Mouse (Mus musculus) layer of hippocampus, adult 18-20 months (tissue): ENCODE data around the gene Gm49388. TPM values are rescaled to one million over a fixed set of nuclear protein-coding genes. Genes with fewer than 3 reads are reported as not detected.
A peak's percentile ranks its signal among the peaks of the same experiment; 100 is the strongest.

Source experiments
- DNase-seq, 2 experiments: peaks; one replicate each; pipeline ENCODE4 v3.0.0; 2022; ENCODE audit warnings: low spot score in 2 of 2
- total RNA-seq, 2 experiments: library from RNA; stranded (reverse); gene quantifications; 2 replicates each; pipeline ENCODE4 v1.2.3; 2021

The Gm49388 gene
- total RNA-seq, 2 experiments from 2014 or later: 4.1 to 5.2 TPM

DNA sequence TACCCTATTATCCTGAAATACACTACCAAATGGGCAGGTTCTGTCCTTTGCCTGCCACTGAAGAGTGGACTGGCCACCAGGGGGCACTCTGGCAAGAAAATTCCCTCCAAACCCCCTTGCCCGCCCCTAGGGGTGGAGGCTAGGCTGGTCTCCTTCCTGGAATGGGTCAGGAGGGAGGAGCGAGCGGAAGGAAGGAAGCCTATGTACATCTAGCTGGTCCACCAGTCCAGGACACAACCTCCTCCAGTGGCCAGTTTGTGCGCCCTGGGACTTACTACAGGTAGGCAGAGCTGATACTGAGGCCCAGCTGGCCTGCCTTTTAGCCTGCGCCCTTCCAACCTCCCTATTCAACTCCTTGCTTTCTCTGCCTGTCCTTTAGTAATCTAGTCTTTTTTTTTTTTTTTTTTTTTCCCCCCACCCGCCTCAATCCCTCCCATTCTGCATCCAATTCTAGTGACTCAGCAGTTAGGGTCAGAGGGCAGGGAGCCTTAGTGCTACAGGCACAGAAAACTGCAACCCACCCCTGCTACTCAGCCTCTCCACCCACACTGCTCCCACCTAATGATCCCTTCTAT lies 15.1 kb downstream of the Gm49388 start, which contains the start of gene Hsd3b7:
Hsd3b7 (plus strand) TSS at position 170 of the 575 bp plus-strand sequence.
- peak; percentile 86 to 89 for DNase-seq

DNA sequence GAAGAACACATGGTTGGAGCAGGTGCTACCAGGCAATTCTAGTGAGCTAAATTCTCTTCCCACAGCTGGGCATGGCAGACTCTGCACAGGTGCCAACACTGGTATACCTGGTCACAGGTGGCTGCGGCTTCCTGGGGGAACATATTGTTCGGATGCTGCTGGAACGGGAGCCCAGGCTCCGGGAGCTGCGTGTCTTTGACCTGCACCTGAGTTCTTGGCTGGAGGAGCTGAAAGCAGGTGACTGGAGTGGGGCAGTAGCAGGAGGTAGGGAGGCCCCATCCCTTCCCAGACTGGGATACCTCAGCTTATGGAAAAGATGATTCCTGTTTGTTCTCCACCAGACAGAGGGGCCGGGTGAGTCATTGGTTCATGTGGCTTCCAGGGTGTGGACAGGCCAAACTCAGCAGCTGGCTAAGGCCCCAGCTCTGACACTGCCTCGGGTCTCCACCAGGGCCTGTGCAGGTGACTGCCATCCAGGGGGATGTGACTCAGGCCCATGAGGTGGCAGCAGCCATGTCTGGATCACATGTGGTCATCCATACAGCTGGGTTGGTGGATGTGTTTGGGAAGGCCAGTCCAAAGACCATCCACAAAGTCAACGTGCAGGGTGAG lies 15.7 kb downstream of the Gm49388 start:
- peak in 1 of 2 experiments; percentile 51 for DNase-seq

DNA sequence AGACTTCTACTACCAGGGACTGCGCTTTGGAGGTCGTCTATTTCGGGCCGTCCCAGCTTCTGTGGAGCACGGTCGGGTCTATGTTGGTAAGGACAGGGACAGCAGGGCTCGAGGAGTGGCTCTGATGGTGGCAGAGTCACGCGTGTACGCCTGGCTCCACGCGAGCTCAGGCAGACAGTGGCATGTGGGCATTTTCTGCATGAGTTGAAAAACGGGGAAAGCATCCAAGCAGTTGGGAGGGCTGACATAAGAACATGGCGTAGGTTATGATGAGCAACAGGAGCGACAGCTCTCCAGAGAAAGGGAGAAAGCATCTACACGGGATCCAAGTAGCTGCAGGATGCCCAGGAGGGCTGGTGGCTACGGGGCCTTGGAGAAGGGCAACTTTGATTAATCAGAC lies 16.9 kb downstream of the Gm49388 start:
- DNase-seq: peak in 1 of 2 experiments; percentile 66

DNA sequence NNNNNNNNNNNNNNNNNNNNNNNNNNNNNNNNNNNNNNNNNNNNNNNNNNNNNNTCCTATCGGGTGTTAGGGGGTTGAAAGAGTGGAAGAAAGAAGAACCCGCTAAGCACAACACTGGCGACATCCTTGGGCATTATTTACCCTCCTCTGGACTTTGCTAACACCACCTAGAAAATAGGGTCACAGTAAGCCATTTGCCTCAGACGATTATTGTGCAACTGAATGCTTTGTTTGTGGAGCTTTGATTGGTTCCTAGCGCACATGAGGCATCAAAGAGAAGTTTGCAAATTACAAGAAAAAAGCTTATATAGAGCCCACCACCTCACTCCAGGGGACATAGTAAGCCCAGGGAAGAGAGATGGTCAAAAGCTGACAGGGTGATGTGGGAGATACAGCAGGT lies 23.4 kb downstream of the Gm49388 start:
- DNase-seq: no peak

DNA sequence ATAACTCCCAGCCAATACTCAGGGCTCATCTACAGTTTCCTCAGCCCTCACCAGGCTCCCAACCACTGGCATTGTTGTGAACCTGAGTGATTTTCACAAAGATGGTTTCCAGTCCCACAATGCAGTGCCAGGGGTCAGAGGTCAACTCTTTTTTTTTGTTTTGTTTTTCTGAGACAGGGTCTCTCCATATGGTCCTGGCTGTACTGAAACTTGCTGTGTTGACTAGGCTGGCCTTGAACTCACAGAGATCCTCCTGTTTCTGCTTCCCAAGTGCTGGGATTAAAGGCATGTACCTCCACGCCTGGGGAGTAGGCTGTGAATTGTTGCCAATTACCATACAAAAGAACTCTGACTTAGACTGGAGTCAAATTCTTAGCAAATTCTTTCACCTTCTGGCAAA lies 24.4 kb downstream of the Gm49388 start:
- DNase-seq: no peak

DNA sequence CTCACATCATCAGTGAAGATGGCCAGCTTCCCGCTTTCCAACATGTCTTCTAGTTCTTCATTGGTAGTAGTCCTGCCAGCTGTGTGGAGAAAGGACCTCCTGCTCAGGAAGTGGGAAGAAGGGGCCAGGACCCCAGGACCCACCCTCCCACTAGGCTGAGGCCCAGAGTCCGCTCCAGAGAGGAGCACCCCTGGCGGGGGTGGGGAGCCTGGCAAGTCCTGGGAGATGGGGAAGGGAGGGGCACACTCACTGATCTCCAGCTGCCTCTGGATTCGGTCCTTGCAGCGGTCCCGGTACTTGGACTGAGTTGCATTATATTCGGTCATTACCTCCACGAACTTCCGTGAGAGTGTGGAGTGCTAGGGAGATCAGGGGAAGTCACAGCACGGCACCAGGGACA lies 25.2 kb downstream of the Gm49388 start:
- no peak for DNase-seq

DNA sequence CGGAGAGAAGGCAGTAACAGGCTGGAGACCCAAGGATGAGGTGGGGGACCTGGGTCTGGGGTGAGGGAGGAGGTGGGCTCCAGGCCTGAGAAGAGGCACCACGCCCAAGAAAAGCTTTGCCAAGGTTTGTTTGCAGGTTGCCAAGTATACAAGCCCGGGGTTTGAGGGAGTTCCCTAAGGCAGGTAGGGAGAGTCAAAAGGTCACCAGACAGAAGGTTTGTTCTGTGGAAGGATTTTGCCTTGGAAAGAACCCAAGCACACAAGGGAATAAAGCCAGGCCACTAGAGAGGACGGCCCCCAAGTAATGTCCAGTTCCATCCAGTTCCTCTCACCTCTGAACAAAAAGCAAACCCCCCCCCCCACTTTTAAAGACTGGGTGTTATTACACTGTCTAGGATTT lies 25.8 kb downstream of the Gm49388 start:
- DNase-seq: no peak

DNA sequence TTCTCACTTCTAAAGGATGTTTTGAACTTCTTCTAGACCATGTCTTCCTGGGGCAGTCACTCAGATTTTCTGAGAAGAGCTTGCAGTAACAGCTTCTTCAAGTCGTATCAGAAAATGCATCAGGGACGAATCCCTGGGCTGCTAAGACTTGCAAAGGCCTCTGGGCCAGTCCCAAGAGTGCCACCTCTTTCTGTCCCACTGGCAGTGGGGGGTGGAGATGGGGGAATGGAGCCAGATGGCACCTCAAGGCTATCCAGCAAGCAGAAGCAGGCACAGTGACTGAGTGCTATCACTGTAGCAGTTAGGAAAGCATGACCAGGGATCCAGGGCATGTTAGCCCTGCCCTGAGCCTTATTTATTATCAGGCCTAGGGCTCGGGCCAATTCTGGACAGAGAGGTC lies 26.9 kb downstream of the Gm49388 start:
- no peak for DNase-seq

DNA sequence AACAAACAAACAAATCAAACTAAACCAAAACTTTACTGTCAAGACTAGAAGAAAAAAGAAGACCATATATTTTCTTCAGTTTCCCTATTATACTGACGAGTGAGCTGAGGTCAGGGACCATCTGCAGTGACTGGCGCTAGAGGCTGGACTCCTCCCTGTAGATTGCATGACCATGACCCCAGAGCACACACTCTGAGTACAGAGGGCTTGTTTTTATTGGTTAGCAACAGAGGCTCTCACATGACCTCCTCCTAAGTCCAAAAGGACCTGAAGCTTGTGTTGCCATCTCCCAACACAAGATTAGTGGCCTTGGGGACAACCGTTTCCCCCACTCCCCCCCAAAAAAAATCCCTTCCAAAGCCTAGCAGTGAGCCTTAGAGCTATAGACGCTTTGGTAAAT lies 28.4 kb downstream of the Gm49388 start:
- no peak for DNase-seq

DNA sequence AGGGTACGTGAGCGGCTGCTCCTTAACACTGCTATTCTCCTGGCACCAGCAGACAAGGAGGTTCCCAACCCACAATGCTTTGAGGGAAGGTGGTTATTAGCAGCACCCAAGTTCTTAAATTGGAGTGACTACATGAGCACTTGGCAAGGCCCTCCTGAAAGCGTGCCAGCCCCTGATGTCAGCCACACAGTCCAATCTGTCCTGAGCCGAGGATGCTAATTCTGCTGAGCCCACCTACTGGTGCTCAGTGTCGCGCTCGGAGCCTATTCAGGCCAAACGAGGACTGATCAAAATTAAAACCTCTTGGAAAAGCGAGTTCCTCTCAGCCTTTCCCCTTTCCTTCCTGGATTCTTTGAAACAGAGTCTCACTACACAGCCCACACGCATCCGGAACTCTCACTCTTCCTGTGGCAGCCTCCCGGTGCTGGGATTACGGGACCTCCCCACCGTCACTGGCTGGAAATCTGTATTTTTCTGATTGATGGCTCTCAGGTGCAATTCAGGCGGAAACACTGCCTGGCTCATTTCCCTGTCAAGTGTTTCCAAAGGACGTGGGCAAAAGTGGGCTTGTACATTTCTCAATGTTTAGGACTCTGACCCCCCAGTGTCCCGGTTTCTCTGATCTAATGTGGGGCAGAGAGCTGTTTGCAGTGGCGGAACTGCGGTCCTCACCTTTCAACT lies 29.0 kb downstream of the Gm49388 start:
- peak; percentile 77 to 91 for DNase-seq

DNA sequence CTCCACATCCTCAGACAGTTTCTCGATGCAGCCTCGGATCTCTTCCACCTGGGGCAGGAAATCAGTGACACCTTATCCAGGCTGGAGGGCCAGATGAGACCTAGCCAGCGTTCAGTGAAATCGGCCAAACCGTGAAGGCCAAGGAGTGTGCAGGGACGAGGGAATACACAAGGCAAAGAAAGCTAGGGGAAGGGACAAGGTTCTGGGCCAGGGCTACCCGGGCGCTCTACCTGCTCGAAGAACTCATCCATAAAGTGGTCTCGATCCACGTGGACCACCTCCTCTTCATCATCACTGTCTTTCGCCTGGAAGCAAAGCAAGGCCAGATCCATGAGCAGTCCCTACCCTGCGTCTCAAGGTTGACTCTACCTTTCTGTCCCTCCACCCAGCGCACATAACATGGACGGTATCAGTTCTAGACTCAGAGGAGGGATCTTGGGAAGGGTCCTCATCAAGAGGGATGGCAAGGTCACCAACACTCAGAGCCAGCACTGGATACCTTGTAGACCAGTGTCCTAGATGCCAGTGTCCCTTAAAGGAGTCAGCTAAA lies 29.8 kb downstream of the Gm49388 start:
- no peak for DNase-seq

DNA sequence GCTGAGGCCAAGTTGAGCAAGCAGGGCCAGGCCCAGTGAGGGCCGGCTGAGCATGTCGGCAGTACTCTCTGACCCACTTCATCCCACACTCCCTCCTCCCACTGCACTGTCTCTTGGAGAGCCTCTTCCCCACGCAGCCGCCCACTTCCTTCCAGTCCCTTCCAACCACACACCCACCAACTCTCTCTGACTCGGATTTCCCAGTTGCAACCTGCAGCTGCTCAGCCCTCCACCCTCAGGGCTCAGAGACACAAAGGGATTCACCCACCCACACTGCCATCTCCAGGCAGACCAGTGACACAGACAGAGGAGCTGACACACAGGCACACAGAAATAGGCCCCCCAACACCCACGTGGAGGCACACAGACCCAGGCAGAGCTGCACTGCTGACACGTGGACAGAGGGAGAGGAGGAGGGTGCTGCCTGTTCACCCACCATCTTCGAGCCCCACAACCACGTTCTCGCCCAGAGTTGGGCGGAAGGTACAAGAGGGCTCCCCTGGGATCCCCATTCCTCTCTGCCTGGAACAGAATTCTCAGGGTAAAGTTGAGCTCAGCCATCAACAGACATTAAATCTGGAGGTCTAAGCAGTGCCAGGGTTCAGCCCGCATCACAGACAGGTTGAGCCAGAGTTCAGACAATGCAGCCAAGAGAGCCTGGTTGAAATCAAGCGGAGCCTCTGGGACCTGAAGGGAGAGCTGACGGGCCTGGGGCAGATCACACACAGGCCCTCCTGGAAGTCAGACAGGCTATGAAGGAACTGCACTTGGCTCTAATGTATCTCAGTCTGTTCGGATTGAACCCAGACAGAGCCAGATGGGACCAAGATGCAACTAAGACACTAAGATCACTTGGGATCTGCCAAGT lies 30.8 kb downstream of the Gm49388 start:
- peak; percentile 76 to 81 for DNase-seq

DNA sequence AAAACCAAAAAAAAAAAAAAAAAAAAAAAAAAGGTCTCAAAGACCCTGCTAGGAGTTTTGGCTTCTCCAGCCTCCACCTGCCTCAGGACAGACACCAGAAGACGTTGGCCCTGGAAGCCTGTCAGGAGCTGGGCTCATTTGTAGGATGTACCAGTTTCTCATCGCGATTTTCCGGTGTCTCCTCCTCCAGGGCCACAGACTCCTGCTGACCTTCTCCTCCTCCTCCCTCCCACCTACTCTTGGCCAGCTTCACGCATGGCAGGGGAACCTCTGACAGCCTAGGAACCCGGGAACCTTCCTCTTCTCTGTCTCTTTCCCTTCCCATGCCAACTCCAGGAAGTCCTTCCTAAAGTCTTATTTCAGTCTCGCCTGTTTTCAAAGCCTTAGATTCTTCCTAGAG lies 31.6 kb downstream of the Gm49388 start:
- no peak for DNase-seq

DNA sequence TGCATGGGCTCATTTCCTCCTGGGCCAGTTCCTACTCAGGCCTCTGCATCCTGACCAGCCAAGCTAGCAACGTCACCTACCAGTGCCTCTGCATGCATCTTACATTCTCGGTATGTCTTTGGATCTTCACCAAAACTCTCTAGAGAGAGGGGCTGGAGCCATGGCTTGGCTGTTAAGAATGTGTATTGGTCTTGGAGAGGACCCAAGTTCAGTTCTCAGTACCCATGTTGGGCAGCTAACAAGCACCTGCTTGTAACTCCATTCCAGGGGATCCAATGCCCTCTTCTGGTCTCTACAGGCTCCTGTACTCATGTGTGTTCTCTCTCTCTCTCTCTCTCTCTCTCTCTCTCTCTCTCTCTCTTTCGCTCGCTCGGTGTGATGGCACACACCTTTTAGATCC lies 32.4 kb downstream of the Gm49388 start:
- DNase-seq: no peak

DNA sequence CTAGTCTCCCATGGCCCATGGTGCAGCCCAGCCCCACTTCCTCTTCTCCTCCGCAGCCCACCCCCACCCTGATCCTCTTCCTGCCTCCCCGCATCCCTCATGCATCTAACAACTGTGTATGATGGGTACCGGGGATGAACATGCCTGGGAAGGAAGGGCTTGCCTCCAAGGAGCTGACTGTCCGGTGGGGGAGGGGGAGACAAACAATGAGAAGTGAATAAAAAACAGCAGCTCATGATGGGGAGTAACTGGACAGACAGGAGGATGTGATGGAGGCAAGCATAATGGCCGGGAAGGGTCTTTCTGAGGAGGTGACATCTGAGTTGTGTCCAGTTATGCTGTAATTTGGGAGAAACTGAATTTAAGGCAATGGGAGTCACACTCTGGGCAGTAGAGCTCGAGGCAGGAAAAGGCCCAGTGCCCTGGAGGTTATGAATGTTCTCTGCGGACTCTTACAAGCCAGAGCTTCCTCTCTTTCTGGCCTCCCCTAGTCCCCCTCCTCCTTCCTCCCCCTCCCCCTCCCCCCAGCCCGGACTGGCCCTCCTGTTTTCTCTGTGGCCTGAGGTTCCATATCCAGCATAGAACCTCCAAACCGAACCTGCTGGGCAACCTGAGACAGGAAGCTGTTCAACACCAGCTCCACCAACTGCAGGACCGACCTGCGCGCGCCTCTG lies 35.6 kb downstream of the Gm49388 start:
- no peak for DNase-seq

DNA sequence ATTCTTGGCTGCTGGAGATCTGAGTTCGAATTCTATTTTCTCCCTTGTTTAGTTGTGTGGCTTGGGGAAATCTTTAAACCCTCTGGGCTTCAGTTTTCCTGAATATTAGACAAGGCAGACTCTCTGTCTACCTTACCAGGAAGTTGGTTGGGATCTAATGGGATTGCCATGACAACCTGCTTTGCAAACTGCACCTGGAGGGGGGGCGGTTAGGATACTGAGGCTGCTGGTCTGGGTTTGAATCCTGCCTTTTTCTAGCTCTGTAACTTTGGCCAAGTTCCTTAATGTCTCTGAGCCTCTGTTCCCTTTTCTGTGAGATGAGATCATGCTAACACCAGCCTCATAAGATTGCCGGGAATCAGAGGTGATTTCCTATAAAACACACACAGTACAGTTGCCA lies 37.1 kb downstream of the Gm49388 start:
- DNase-seq: no peak

DNA sequence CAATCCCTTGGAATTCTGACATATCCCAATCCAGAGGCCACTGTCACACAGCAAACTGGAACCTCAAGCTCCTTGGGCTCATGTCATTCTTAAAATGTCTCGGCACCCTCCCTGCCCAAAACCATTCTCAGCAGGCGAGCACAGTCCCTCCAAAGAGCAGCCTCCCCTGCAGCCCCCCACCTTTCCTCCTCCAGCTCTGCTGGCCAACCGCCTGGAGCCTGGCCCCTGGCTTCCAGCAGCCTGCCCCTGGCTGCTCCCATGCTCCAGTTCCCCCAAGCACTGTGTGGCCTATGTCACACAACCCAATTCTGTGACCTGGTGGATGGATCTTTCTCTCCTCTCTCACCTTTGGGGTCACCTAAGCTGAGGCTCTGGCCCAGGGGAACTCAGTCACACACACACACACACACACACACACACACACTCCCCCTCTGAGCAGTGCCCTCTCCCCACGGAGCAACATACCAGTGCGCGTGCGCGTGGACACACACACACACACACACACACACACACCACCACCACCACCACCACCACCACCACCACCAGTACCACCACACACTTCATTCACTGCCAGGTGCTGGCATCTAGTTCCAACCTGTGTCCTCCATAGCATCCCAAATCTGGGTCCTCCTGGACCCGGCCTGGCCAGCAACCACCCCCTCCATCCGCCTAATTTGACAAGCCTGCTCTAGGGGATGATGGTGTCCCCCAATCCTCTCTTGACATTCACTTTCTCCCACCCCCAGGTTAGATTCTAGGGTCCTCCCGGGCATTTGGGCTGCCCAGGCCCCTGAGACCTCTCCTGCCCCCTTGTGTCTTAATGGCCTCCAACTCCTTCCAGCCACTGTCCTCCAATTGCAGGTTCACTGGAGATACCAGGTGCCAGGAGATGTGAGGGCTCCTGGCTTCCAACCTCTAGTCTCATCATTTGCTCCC lies 38.1 kb downstream of the Gm49388 start:
- DNase-seq: peak in 1 of 2 experiments; percentile 48

DNA sequence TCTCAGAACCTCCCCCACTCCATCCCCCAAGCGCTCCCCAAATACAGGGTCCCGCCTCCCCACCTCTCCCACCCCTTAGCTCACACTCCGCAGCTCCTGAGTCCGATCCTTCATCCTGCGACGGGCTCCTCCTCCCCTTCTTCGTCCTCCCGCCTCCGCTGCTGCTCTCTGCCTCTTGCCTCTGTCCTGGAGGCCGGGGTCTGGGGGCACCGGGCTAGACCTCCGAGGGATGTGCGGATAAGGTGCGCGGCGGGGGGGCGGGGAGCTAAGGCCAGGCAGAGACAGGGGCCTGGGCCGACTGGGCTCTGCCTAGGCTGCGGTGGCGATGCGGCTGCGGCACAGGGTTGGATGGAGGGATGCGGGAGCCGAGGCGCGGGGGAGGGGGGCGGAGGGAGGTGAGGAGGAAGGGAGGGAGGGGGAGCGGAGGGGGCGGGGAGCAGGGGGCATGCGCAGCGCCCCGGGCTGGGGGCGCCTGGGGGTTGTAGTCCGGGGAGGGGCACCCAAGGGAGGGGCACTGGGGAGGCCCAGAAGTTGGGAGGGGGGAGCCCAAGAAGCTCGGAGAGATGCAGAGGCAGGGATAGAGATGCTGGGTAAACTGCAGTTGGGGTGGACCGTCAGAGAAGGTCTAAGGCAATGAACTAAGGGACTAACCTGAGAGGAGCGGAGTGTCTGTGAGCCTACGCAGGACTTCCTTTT lies 38.9 kb downstream of the Gm49388 start, which contains the start of the genes Stx4a and Stx1b:
Stx4a (plus strand) TSS at position 119 of the 696 bp plus-strand sequence.
Stx1b (minus strand) TSS at position 374 of the 696 bp plus-strand sequence.
- DNase-seq: peak in 1 of 2 experiments; percentile 69

DNA sequence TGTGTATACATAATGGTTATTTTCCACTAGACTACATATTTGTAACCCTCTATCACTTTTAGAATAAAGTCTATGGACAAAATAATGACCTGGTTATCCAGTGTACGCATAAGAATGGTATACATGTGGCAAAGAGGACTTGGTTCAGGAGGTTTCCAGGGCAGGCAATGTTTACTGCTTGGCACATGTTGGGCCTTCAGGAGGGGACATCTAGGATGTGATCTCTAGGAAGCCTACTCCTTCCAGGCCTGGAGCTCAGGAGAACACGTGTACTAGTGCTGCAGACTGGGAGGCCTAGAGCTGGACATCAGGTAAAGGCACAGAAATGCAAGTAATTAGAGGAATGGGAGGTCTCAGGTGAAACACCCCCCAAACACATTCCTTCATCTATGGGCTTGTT lies 50.1 kb downstream of the Gm49388 start:
- DNase-seq: no peak
